Mouse (Mus musculus) limb, embryonic 15.5 days (tissue): ENCODE results near the gene Arl15. TPM values are rescaled to one million over a fixed set of nuclear protein-coding genes. Genes with fewer than 3 reads are reported as not detected.

Experiments
- ATAC-seq: fragments of 200-750 bp; cut with Nextera tagmentation; 2 replicates; pipeline ENCODE4 v1.8.0; 2017; ENCODE audit warnings: low read depth, moderate TSS enrichment; ENCODE audit not compliant: insufficient number of reproducible peaks, low FRiP score, low TSS enrichment
- H3K27ac ChIP-seq: fragments of 300-500 bp; sonication (generic); 2 replicates; pipeline ENCODE4 v1.5.1; 2015; ENCODE audit warnings: moderate library complexity, mild to moderate bottlenecking, inconsistent platforms
- H3K27me3 ChIP-seq: fragments of 300-500 bp; sonication (generic); 2 replicates; pipeline ENCODE4 v1.6.1; 2015; ENCODE audit warnings: inconsistent platforms
- H3K36me3 ChIP-seq: fragments of 300-500 bp; sonication (generic); 2 replicates; pipeline ENCODE4 v1.6.1; 2015; ENCODE audit warnings: inconsistent platforms
- H3K4me1 ChIP-seq: fragments of 300-500 bp; sonication (generic); 2 replicates; pipeline ENCODE4 v1.6.1; 2015; ENCODE audit warnings: inconsistent platforms
- H3K4me2 ChIP-seq: fragments of 300-500 bp; sonication (generic); 2 replicates; pipeline ENCODE4 v1.6.1; 2015; ENCODE audit warnings: mild to moderate bottlenecking, inconsistent platforms
- H3K4me3 ChIP-seq: fragments of 300-500 bp; sonication (generic); 2 replicates; pipeline ENCODE4 v1.5.1; 2015; ENCODE audit warnings: mild to moderate bottlenecking, inconsistent platforms
- H3K9ac ChIP-seq: fragments of 300-500 bp; sonication (generic); 2 replicates; pipeline ENCODE4 v1.6.1; 2015; ENCODE audit warnings: inconsistent platforms
- H3K9me3 ChIP-seq: fragments of 300-500 bp; sonication (generic); 2 replicates; pipeline ENCODE4 v1.6.1; 2016; ENCODE audit warnings: inconsistent platforms
- WGBS: fragments of 180-500 bp; shearing (Covaris S2); methylation state at CpG from one replicate; pipeline ENCODE4 v1.1.7; 2015; 5-methylcytosine and 5-hydroxymethylcytosine counted together
- polyA plus RNA-seq: library from polyadenylated mRNA; unstranded; fragments of >200 nt; fragmentation: Nextera tagmentation; extraction: Ambion mirVana; gene quantifications from 2 replicates; pipeline ENCODE4 v1.2.1, GENCODE M21; 2015

Gene Arl15
- polyA plus RNA-seq, 1 experiment from 2014 or later, result 10.8 TPM

DNA sequence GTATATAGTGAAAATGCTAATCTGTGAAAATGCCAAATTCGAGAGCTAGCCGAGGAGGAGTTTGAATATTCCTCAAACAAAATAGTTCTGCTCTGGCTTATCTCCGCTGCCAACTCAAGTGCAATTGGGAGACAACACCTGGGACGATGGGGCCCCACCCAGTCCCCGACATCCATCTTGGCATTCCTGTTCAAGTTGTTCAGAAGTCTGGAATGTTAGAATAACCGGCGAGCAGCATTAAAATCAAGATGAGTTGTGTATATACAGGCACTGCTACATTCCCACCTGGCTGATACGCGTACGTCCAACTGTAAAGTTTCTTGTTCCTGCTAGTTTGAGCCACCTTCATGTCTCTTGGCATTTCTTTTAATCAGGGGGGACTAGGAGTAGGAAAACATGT is 209.2 kb downstream of the Arl15 start:
- 71% methylated on average over 10 of the region's 10 CpGs for WGBS
- H3K27ac ChIP-seq, result no peak overlapping the region
- no peaks in the 10 kb centered on the region for H3K9me3 ChIP-seq
- no peak for ATAC-seq
- no peak overlapping the region for H3K4me3 ChIP-seq
- peaks cover 7% of the 10 kb centered on the region for H3K4me1 ChIP-seq
- H3K27me3 ChIP-seq, result no peaks in the 10 kb centered on the region
- no peaks in the 10 kb centered on the region for H3K36me3 ChIP-seq
- no peak overlapping the region for H3K9ac ChIP-seq
- no peak overlapping the region for H3K4me2 ChIP-seq

DNA sequence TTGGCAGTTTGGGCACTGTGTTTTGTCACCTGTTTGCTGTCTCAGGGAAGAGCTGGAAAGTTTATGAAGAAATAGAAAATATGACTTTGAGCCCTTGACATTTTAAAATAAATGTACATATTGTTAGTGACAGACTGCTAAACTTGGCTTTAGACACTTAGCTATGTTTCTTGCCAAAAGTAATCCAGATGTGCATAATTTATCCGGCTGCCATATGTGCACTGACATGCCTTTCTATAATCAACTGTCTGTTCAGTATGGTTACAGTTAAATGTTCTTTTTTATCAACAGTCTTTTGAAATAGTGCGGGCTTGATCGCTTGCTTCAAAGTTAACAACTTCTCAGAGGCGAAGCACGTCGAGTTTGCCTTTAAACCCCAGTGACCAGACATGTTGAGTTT is 209.9 kb downstream of the Arl15 start:
- Histone ChIP-seq H3K27me3 (no peaks in the 10 kb centered on the region), H3K9me3 (no peaks in the 10 kb centered on the region), H3K4me3 (no peak overlapping the region), H3K4me2 (no peak overlapping the region), H3K36me3 (no peaks in the 10 kb centered on the region), H3K9ac (no peak overlapping the region), H3K27ac (no peak overlapping the region), H3K4me1 (peaks cover 7% of the 10 kb centered on the region)
- 33% methylated on average over 6 of the region's 6 CpGs for WGBS
- no peak for ATAC-seq

DNA sequence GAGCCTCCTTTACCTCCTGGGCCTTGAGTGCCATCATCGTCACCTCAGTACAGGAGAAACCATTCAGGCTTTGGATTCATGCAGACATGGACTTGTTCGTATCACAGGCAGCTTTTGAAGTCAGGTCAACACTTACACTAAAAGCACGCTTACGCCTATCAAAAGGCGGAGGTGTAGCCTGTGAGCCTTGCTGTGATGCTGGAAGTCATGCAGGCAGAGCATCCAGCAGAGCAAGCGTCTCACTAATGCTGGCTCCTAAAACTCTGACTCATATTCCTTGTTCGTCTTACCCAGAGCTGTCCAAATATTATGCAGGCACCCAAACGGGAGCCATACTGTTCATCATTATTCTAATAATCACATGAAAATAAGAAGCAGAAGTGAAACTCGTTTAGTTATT is 215.5 kb downstream of the Arl15 start:
- Histone ChIP-seq H3K9me3 (no peaks in the 10 kb centered on the region), H3K4me1 (peaks cover 4% of the 10 kb centered on the region; the same call in 1 of the 2 replicates), H3K9ac (no peak overlapping the region), H3K4me2 (no peak overlapping the region), H3K4me3 (no peak overlapping the region), H3K27me3 (no peaks in the 10 kb centered on the region), H3K36me3 (no peaks in the 10 kb centered on the region), H3K27ac (no peak overlapping the region)
- WGBS, result 68% methylated on average over 9 of the region's 9 CpGs
- ATAC-seq, result no peak

DNA sequence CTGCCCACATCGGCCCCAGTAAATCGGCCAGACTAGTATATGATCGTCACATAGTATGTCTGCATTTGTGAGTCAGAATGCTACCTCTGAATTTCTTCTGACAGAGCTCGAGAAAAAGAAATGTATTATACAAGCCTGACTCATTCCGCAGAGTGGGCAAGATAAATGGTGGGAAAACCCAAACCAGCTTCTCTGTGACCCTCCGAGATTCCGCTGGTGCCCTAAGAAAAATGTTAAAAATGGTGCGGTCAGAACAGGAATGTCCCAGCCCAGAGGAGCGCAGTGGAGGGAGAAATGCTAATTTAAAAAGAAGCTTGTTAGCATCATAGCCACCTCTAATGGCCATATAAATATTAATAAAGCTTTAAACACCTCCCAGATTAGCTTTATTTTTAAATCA is 216.2 kb downstream of the Arl15 start:
- Histone ChIP-seq H3K4me1 (peaks cover 4% of the 10 kb centered on the region; the same call in 1 of the 2 replicates), H3K27ac (no peak overlapping the region), H3K27me3 (no peaks in the 10 kb centered on the region), H3K4me3 (no peak overlapping the region), H3K9ac (no peak overlapping the region), H3K36me3 (no peaks in the 10 kb centered on the region), H3K9me3 (no peaks in the 10 kb centered on the region), H3K4me2 (no peak overlapping the region)
- no peak for ATAC-seq
- 72% methylated on average over 9 of the region's 9 CpGs for WGBS

DNA sequence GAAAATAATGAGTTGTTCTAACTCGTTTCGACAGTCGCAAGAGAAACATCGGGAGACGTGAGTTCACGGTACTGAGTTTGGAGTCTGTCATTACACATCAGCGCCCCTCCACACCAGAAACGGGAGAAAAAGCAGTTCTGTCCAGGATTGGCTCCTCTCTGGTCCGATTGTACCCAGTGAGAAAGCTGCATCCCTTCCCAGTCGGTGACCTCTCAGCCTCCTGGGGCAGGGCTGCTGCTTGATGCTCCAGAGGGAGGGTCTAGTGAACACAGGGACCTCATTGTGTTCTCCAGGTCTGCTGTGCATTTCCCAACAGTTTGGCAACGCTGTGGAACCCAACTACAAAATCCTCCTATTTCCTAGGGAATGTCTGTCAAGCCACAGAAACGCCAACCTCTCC is 216.7 kb downstream of the Arl15 start:
- Histone ChIP-seq H3K27ac (no peak overlapping the region), H3K4me3 (no peak overlapping the region), H3K9ac (no peak overlapping the region), H3K27me3 (no peaks in the 10 kb centered on the region), H3K4me1 (peaks cover 4% of the 10 kb centered on the region; the same call in 1 of the 2 replicates), H3K4me2 (no peak overlapping the region), H3K36me3 (no peaks in the 10 kb centered on the region), H3K9me3 (no peaks in the 10 kb centered on the region)
- 51% methylated on average over 12 of the region's 12 CpGs for WGBS
- ATAC-seq, result no peak

DNA sequence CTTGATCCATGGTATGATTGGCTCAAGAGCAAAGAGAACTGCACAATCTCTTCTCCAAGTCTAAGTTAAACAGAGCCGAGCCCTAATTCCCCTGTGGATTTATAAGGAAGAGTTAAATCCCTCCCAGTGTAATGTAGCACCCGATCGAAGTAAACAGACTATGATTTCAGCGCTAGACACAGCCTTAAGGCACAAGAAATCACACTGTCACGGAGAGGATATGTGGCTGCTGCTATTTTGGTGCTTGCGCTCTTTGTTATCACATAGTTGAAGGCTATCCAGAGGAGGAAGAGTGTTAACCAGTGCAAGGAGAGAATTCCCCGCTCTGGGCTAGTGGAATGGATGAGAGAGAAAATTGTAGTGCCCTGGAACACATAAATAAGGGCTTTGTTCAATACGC is 223.6 kb downstream of the Arl15 start:
- WGBS, result 66% methylated on average over 8 of the region's 8 CpGs
- Histone ChIP-seq H3K9ac (no peak overlapping the region), H3K4me2 (no peak overlapping the region), H3K27ac (no peak overlapping the region), H3K36me3 (no peaks in the 10 kb centered on the region), H3K4me1 (no peaks in the 10 kb centered on the region), H3K27me3 (no peaks in the 10 kb centered on the region), H3K4me3 (no peak overlapping the region), H3K9me3 (no peaks in the 10 kb centered on the region)
- ATAC-seq, result no peak

DNA sequence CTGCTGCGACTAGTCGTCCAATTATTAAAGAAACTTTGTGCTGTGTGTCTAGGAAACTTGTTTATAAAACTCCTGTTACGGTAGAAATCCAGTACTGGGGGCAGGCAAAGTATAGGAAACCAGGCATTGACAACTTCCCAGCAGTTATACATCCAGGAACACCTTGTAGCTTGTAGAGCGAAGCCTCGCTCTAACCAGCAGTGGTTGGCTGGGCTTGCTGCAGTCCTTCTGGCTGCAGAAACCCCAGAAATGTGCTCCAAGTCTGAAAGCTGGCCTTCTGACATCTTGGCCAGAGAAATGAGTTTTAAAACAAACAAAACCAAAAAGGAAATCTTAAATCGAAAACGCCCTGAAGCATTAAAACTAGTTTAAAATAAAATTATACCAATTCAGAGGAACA is 229.2 kb downstream of the Arl15 start:
- no peak overlapping the region for H3K4me3 ChIP-seq
- H3K27me3 ChIP-seq, result no peaks in the 10 kb centered on the region
- H3K4me1 ChIP-seq, result no peaks in the 10 kb centered on the region
- 84% methylated on average over 7 of the region's 7 CpGs for WGBS
- no peaks in the 10 kb centered on the region for H3K36me3 ChIP-seq
- no peak overlapping the region for H3K4me2 ChIP-seq
- H3K9ac ChIP-seq, result no peak overlapping the region
- no peak for ATAC-seq
- H3K27ac ChIP-seq, result no peak overlapping the region
- no peaks in the 10 kb centered on the region for H3K9me3 ChIP-seq

DNA sequence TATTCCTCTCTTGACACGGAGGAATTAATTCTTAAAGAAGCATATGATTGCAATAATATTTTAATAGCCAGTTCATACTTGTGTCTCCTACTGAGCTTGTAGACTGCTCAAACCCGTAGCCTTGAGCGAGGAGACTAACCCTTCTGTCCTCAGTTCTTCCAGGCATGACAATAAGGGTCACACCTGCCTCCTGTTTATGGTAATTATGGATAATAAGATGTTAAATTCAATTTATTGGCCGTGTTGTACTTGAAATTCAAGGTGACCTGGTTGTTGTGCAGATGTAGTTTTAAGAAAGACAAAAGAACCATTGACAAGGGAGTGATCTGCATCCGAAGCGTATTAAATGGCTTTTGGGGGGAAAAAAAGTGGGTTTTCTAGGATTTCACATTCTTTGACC is 232.0 kb downstream of the Arl15 start:
- Histone ChIP-seq H3K27ac (no peak overlapping the region), H3K9me3 (no peaks in the 10 kb centered on the region), H3K4me1 (no peaks in the 10 kb centered on the region), H3K4me3 (no peak overlapping the region), H3K4me2 (no peak overlapping the region), H3K36me3 (no peaks in the 10 kb centered on the region), H3K27me3 (no peaks in the 10 kb centered on the region), H3K9ac (no peak overlapping the region)
- no peak for ATAC-seq
- 64% methylated on average over 6 of the region's 6 CpGs for WGBS

DNA sequence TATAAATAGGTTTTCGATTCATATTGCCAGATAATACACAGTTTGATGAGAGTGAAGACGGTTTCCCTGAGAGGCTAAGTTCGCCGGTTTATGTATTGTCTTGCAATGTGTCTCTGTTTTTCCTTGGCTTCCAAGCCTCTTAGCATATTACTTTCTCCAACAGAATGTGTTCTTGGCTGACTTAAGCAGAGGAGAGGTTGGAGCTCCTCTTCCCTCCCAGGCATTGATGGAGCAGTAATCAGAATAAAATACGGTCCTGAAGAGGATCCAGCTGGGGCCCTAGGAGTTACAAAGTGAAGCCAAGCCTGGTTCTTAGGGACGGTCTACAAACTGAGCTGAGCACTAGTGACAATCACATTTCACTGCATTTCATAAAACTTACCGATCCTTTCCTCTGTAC is 232.4 kb downstream of the Arl15 start:
- H3K27ac ChIP-seq, result no peak overlapping the region
- H3K4me3 ChIP-seq, result no peak overlapping the region
- no peaks in the 10 kb centered on the region for H3K9me3 ChIP-seq
- WGBS, result 82% methylated on average over 7 of the region's 7 CpGs
- no peaks in the 10 kb centered on the region for H3K4me1 ChIP-seq
- ATAC-seq, result no peak
- H3K27me3 ChIP-seq, result no peaks in the 10 kb centered on the region
- H3K9ac ChIP-seq, result no peak overlapping the region
- H3K36me3 ChIP-seq, result no peaks in the 10 kb centered on the region
- no peak overlapping the region for H3K4me2 ChIP-seq

DNA sequence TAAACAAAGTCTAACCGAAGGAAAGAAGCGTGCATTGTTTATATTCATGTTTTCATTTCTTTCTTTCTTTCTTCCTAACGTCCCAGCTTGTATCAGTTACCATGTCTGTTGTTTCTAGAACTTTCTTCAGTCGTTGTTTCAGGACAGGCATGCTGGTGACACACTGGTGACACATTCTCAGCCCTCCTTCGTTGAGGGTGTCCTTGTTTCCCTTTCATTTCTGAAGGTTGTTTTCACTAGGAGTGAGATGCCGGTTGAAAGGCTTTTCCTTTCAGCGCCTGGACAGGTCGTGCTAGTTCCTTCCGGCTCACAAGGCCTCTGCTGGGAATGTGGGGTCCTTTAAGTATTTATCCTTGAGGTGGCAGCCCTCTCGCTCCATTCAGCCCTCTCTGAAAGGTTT is 253.8 kb downstream of the Arl15 start:
- 69% methylated on average over 10 of the region's 10 CpGs for WGBS
- no peaks in the 10 kb centered on the region for H3K36me3 ChIP-seq
- H3K9me3 ChIP-seq, result no peaks in the 10 kb centered on the region
- no peak overlapping the region for H3K9ac ChIP-seq
- ATAC-seq, result no peak
- no peak overlapping the region for H3K27ac ChIP-seq
- H3K4me2 ChIP-seq, result no peak overlapping the region
- no peaks in the 10 kb centered on the region for H3K4me1 ChIP-seq
- H3K27me3 ChIP-seq, result no peaks in the 10 kb centered on the region
- no peak overlapping the region for H3K4me3 ChIP-seq

DNA sequence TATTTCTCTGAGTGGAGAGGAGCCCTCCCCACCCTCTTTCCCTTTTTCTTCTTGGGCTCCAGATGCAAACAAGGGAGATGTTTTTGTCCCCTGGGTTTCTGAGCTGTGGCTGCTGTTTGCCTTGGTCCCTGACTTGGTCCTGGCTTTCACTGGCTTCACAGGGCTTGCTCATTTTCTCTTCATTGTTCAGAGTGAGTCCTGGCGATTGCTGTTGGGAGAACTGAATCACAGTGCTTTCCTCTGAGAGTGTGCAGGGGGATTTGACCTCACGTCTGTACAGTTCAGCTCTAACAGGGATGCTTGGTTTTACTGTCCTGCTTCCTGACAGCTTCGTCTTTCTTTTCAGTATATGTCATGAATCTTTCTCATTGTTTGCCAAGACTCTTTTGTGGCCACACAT is 254.4 kb downstream of the Arl15 start:
- no peak overlapping the region for H3K4me2 ChIP-seq
- no peak for ATAC-seq
- H3K4me3 ChIP-seq, result no peak overlapping the region
- H3K27ac ChIP-seq, result no peak overlapping the region
- no peaks in the 10 kb centered on the region for H3K36me3 ChIP-seq
- H3K9ac ChIP-seq, result no peak overlapping the region
- H3K4me1 ChIP-seq, result no peaks in the 10 kb centered on the region
- H3K9me3 ChIP-seq, result no peaks in the 10 kb centered on the region
- H3K27me3 ChIP-seq, result no peaks in the 10 kb centered on the region
- 66% methylated on average over 3 of the region's 3 CpGs for WGBS

DNA sequence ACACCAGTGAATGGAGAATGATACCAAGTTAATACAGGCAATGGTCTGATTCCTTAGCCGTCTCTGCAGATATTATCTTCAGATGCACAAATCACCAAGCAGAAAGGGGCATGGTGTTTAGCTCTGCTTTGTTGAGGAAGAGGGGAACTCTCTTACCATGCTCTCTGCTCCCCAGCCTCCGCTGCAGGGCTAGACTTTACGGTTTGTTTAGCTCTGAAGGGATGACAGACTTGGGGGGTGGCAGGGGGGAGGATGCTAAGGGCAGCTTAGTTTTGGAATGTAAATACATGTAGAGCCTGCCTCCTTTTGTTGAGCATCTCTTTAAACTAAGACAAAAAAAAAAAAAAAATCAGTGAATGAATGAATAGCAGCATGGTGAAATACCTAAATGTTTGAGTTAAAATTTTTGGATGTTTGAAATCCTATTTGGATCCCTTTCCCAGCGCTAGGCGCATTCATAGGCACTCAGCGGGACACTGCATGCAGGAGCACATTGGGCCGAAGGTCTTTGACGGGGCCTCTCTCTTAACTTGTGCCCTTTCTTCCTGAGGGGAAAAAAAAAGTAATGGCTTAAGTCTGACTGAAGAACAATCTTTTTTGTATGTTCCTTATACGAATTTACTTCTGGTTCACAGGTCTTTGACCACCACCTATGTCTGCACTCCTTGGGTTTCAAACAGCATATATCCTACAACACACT is 257.0 kb downstream of the Arl15 start:
- Histone ChIP-seq H3K4me2 (no peak overlapping the region), H3K9me3 (no peaks in the 10 kb centered on the region)
- 58% methylated on average over 9 of the region's 9 CpGs for WGBS

More for the DNA sequence above, 257.0 kb downstream of the Arl15 start:
- no peaks in the 10 kb centered on the region for H3K4me1 ChIP-seq
- no peak overlapping the region for H3K27ac ChIP-seq
- no peak overlapping the region for H3K4me3 ChIP-seq
- no peak overlapping the region for H3K9ac ChIP-seq
- H3K27me3 ChIP-seq, result no peaks in the 10 kb centered on the region
- H3K36me3 ChIP-seq, result no peaks in the 10 kb centered on the region
- no peak for ATAC-seq
